ENCODE assay signal across 12 mouse cellular contexts in the genomic region with DNA sequence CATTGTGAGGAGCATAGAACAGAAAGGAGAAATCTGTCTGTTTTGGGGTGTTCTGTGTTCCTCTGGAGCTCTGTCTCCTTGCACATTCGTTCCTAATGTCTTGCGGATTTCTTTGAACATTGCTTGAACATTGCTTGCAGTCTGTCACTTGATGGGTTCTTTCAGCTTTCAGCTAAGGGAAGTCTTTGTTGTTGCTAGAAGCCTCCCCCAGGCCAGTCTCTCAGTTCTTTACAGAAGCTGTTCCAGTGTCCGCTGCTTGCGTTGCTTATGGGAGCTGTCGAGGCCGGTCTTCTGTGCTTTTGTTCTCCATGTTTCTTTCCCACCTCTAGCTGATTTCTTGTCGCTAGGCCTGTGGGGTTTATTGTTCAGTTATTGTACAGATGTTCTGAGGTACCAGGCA. TPM values are rescaled to one million over a fixed set of nuclear protein-coding genes. Genes with fewer than 3 reads are reported as not detected.
A peak's percentile ranks its signal among the peaks of the same experiment; 100 is the strongest.
DNase-seq lines count a peak whose midpoint lies in the region; ATAC-seq and TF ChIP-seq lines count a peak whose summit lies in the region.
"Had no signal": no experiment of that assay in that cellular context is flagged by ENCODE, and none has a peak within 500 bp of the region (broad histone marks: within the 10 kb centered on the region; RNA-seq: fewer than 3 reads in every experiment).

No protein-coding gene starts in this region.

- peak overlapping the region; percentile 30; the same call in 1 of the 2 replicates for H3K27ac ChIP-seq in kidney, embryonic 14.5 days (ENCODE audit: low read depth, low read length)
- H3K27ac ChIP-seq in embryonic facial prominence, embryonic 10.5 days (replicated peaks) = peak overlapping the region; percentile 63
- peak overlapping the region; percentile 63 for H3K27ac ChIP-seq in forebrain, embryonic 14.5 days (ENCODE audit: low read depth, low read length)
- peak overlapping the region; percentile 31; the same call in 1 of the 2 replicates for H3K27ac ChIP-seq in liver, postnatal 0 days (ENCODE audit: low read depth)

- 44% methylated on average over 7 of the region's 7 CpGs for WGBS in kidney, embryonic 14.5 days
- 28% methylated on average over 7 of the region's 7 CpGs for WGBS in embryonic facial prominence, embryonic 10.5 days
- 7% methylated on average over 7 of the region's 7 CpGs for WGBS in forebrain, embryonic 14.5 days
- WGBS in liver, postnatal 0 days (ENCODE audit: insufficient replicate concordance) = 64% methylated on average over 7 of the region's 7 CpGs

- H3K27me3 ChIP-seq in kidney, embryonic 14.5 days (ENCODE audit: control insufficient read depth, insufficient read depth, low read length) = no peaks in the 10 kb centered on the region
- H3K27me3 ChIP-seq in embryonic facial prominence, embryonic 10.5 days (replicated peaks; ENCODE audit: low read depth, poor library complexity, severe bottlenecking) = no peaks in the 10 kb centered on the region
- H3K27me3 ChIP-seq in forebrain, embryonic 14.5 days (replicated peaks; ENCODE audit: control insufficient read depth, insufficient read depth, low read length) = no peaks in the 10 kb centered on the region
- H3K27me3 ChIP-seq in liver, postnatal 0 days (ENCODE audit: insufficient read depth, low read length) = no peaks in the 10 kb centered on the region
- H3K27me3 ChIP-seq: CH12.LX had no signal

- H3K9me3 ChIP-seq in kidney, embryonic 14.5 days (ENCODE audit: control insufficient read depth, low read length) = no peaks in the 10 kb centered on the region
- H3K9me3 ChIP-seq in embryonic facial prominence, embryonic 10.5 days = no peaks in the 10 kb centered on the region
- H3K9me3 ChIP-seq in forebrain, embryonic 14.5 days (replicated peaks; ENCODE audit: control insufficient read depth, low read length) = no peaks in the 10 kb centered on the region
- H3K9me3 ChIP-seq in liver, postnatal 0 days (ENCODE audit: low read length) = no peaks in the 10 kb centered on the region

- H3K4me3 ChIP-seq in kidney, embryonic 14.5 days (ENCODE audit: low read length) = no peak overlapping the region
- no peak overlapping the region for H3K4me3 ChIP-seq in embryonic facial prominence, embryonic 10.5 days
- no peak overlapping the region for H3K4me3 ChIP-seq in forebrain, embryonic 14.5 days (ENCODE audit: low read depth, low read length)
- H3K4me3 ChIP-seq in liver, postnatal 0 days (ENCODE audit: low read depth, low read length) = no peak overlapping the region
- H3K4me3 ChIP-seq: erythroblast, embryonic 14.5 days had no signal

- H3K4me1 ChIP-seq in kidney, embryonic 14.5 days (ENCODE audit: control insufficient read depth, insufficient read depth, low read length) = peaks cover 37% of the 10 kb centered on the region
- peaks cover 61% of the 10 kb centered on the region for H3K4me1 ChIP-seq in embryonic facial prominence, embryonic 10.5 days
- peaks cover 32% of the 10 kb centered on the region for H3K4me1 ChIP-seq in forebrain, embryonic 14.5 days (ENCODE audit: control insufficient read depth, insufficient read depth, low read length)
- H3K4me1 ChIP-seq in liver, postnatal 0 days (ENCODE audit: insufficient read depth) = peaks cover 77% of the 10 kb centered on the region

- no peak overlapping the region for H3K4me2 ChIP-seq in kidney, embryonic 14.5 days (replicated peaks; ENCODE audit: low read depth, low read length)
- H3K4me2 ChIP-seq in forebrain, embryonic 14.5 days (ENCODE audit: low read length) = peak overlapping the region; percentile 5; the same call in 1 of the 2 replicates
- H3K4me2 ChIP-seq in liver, postnatal 0 days (ENCODE audit: low read depth, low read length) = no peak overlapping the region

- H3K9ac ChIP-seq in kidney, embryonic 14.5 days (ENCODE audit: low read depth, low read length) = peak overlapping the region; percentile 40; the same call in 1 of the 2 replicates
- peak overlapping the region; percentile 42 for H3K9ac ChIP-seq in forebrain, embryonic 14.5 days (ENCODE audit: low read length)
- no peak overlapping the region; the same call in 1 of the 2 replicates for H3K9ac ChIP-seq in liver, postnatal 0 days (replicated peaks)

- ATAC-seq in kidney, embryonic 14.5 days (ENCODE audit: low FRiP score, low TSS enrichment) = no peak
- ATAC-seq in forebrain, embryonic 14.5 days = peak; percentile 23; the same call in 1 of the 2 replicates
- ATAC-seq in liver, postnatal 0 days = no peak

- no peak for DNase-seq in kidney, adult 8-10 months
- DNase-seq in embryonic facial prominence, embryonic 10.5 days (ENCODE audit: low spot score) = no peak
- peak; percentile 46 for DNase-seq in forebrain, embryonic 14.5 days (ENCODE audit: low spot score)
- no peak for DNase-seq in liver, postnatal 0 days
- no peak for DNase-seq in yolk sac, embryonic 10.5 days (ENCODE audit: low spot score)
- DNase-seq in B cell, adult 2 months = no peak
- no peak for DNase-seq in ovary, postnatal 10 days (ENCODE audit: low spot score)
- DNase-seq: right cerebral cortex, postnatal 25 days; thymus, postnatal 25 days had no signal

- no peaks in the 10 kb centered on the region for H3K36me3 ChIP-seq in kidney, embryonic 14.5 days (ENCODE audit: control insufficient read depth, insufficient read depth, low read length)
- H3K36me3 ChIP-seq in embryonic facial prominence, embryonic 10.5 days (replicated peaks) = peaks cover 10% of the 10 kb centered on the region
- no peaks in the 10 kb centered on the region for H3K36me3 ChIP-seq in forebrain, embryonic 14.5 days (ENCODE audit: control insufficient read depth, insufficient read depth, low read length)
- no peaks in the 10 kb centered on the region for H3K36me3 ChIP-seq in liver, postnatal 0 days (replicated peaks; ENCODE audit: insufficient read depth, low read length)

- no peak for TF ChIP-seq EP300 in liver, postnatal 0 days (IDR thresholded peaks at IDR 0.05; ENCODE audit: low read depth)

- TF ChIP-seq CTCF in liver, postnatal 0 days (IDR thresholded peaks at IDR 0.05; ENCODE audit: low read depth) = no peak

RNA-seq across cellular contexts. Expression of a gene that starts 7.3 kb away (rescaled TPM):
- polyA plus RNA-seq in kidney, embryonic 14.5 days (2014; fragmentation: Nextera tagmentation; extraction: Ambion mirVana) = 18.9 and 31.7 TPM in 2 replicates
- polyA plus RNA-seq in embryonic facial prominence, embryonic 10.5 days (2016; fragmentation: Nextera tagmentation; extraction: Ambion mirVana) = 37.6 and 40.8 TPM in 2 replicates
- 31.9 and 36.4 TPM in 2 replicates for polyA plus RNA-seq in forebrain, embryonic 14.5 days (2014; fragmentation: Nextera tagmentation; extraction: Ambion mirVana)
- polyA plus RNA-seq in liver, postnatal 0 days (2015; fragmentation: Nextera tagmentation; extraction: Ambion mirVana) = 8.2 and 9.4 TPM in 2 replicates

RNA-seq across cellular contexts. Expression of a gene that starts 17.9 kb away (rescaled TPM):
- not detected in 2 replicates for polyA plus RNA-seq in kidney, embryonic 14.5 days (2014; fragmentation: Nextera tagmentation; extraction: Ambion mirVana)
- not detected in 2 replicates for polyA plus RNA-seq in embryonic facial prominence, embryonic 10.5 days (2016; fragmentation: Nextera tagmentation; extraction: Ambion mirVana)
- polyA plus RNA-seq in forebrain, embryonic 14.5 days (2014; fragmentation: Nextera tagmentation; extraction: Ambion mirVana) = not detected in 2 replicates
- polyA plus RNA-seq in liver, postnatal 0 days (2015; fragmentation: Nextera tagmentation; extraction: Ambion mirVana) = 0.07 TPM in 1 of 2 replicates, not detected in the other
- polyA plus RNA-seq: erythroblast, embryonic 14.5 days had no signal

RNA-seq across cellular contexts. Expression of a gene that starts 43.0 kb away (rescaled TPM):
- 0.46 and 0.61 TPM in 2 replicates for polyA plus RNA-seq in kidney, embryonic 14.5 days (2014; fragmentation: Nextera tagmentation; extraction: Ambion mirVana)
- 0.15 and 0.19 TPM in 2 replicates for polyA plus RNA-seq in embryonic facial prominence, embryonic 10.5 days (2016; fragmentation: Nextera tagmentation; extraction: Ambion mirVana)
- polyA plus RNA-seq in forebrain, embryonic 14.5 days (2014; fragmentation: Nextera tagmentation; extraction: Ambion mirVana) = 0.29 TPM in 1 of 2 replicates, not detected in the other
- 0.16 and 0.17 TPM in 2 replicates for polyA plus RNA-seq in liver, postnatal 0 days (2015; fragmentation: Nextera tagmentation; extraction: Ambion mirVana)
- polyA plus RNA-seq: erythroblast, embryonic 14.5 days had no signal
